Mouse (Mus musculus) MEL (cell line): ENCODE measurements around the gene March4. TPM values are rescaled to one million over a fixed set of nuclear protein-coding genes. Genes with fewer than 3 reads are reported as not detected.

Experiments used
- DNase-seq: peaks from one replicate; pipeline ENCODE4 v3.0.0; 2011; ENCODE audit warnings: low read depth, low spot score
- H3K27ac ChIP-seq: 2 replicates; pipeline ENCODE4 v1.5.1; 2012; ENCODE audit warnings: low read depth, mild to moderate bottlenecking, control low read depth, low read length, moderate library complexity; ENCODE audit not compliant: control insufficient read depth
- H3K27me3 ChIP-seq, 2 experiments: fragments of 150-350 bp in 1 of 2; sonication (generic) in 1 of 2; 2 replicates each; pipeline ENCODE4 v1.6.1; 2012; ENCODE audit warnings: low read length in 2 of 2, mild to moderate bottlenecking in 2 of 2, improper control_type of control experiment in 1 of 2, moderate library complexity in 1 of 2; ENCODE audit not compliant: insufficient read depth in 2 of 2, control insufficient read depth in 1 of 2
- H3K36me3 ChIP-seq, 2 experiments: 2 replicates each; pipeline ENCODE4 v1.6.1; 2012 to 2014; ENCODE audit warnings: low read length in 2 of 2, improper control_type of control experiment in 1 of 2, inconsistent platforms in 1 of 2, mild to moderate bottlenecking in 1 of 2; ENCODE audit not compliant: insufficient read depth in 2 of 2, control insufficient read depth in 1 of 2
- H3K4me1 ChIP-seq, 2 experiments: fragments of 150-350 bp in 1 of 2; sonication (generic) in 1 of 2; 2 replicates each; pipeline ENCODE4 v1.6.1; 2012; ENCODE audit warnings: low read length in 2 of 2, improper control_type of control experiment in 1 of 2, mild to moderate bottlenecking in 1 of 2; ENCODE audit not compliant: insufficient read depth in 2 of 2, control insufficient read depth in 1 of 2
- H3K4me3 ChIP-seq, 2 experiments: fragments of 150-350 bp in 1 of 2; sonication (generic) in 1 of 2; 2 replicates each; pipeline ENCODE4 v1.5.1; 2012; ENCODE audit warnings: low read depth in 2 of 2, low read length in 2 of 2, mild to moderate bottlenecking in 2 of 2, moderate library complexity in 2 of 2, control low read depth in 1 of 2, improper control_type of control experiment in 1 of 2; ENCODE audit not compliant: control insufficient read depth in 1 of 2, insufficient read depth in 1 of 2
- H3K79me2 ChIP-seq: 2 replicates; pipeline ENCODE4 v1.6.1; 2012; ENCODE audit warnings: mild to moderate bottlenecking, low read length, moderate library complexity; ENCODE audit not compliant: control insufficient read depth, poor library complexity, insufficient read depth
- H3K9ac ChIP-seq: 2 replicates; pipeline ENCODE4 v1.6.1; 2012; ENCODE audit warnings: low read depth, mild to moderate bottlenecking, control low read depth, low read length, moderate library complexity; ENCODE audit not compliant: control insufficient read depth, poor library complexity, severe bottlenecking
- H3K9me3 ChIP-seq: fragments of 150-350 bp; sonication (generic); replicated peaks from 2 replicates; pipeline ENCODE4 v1.6.1; 2012; ENCODE audit warnings: mild to moderate bottlenecking, low read length, improper control_type of control experiment, moderate library complexity; ENCODE audit not compliant: insufficient read depth
- ELF1 ChIP-seq: IDR thresholded peaks from 2 replicates; pipeline ENCODE4 v1.6.1; 2014; ENCODE audit warnings: low read depth, mild to moderate bottlenecking, inconsistent platforms, low read length, improper control_type of control experiment, moderate library complexity
- EP300 ChIP-seq, 2 experiments: IDR thresholded peaks; 2 replicates each; pipeline ENCODE4 v1.6.1; 2011; ENCODE audit warnings: improper control_type of control experiment in 2 of 2, low read length in 2 of 2, low read depth in 1 of 2, mild to moderate bottlenecking in 1 of 2
- ETS1 ChIP-seq: IDR thresholded peaks from 2 replicates; pipeline ENCODE4 v1.6.1; 2012; ENCODE audit warnings: low read depth, mild to moderate bottlenecking, inconsistent platforms, low read length, improper control_type of control experiment, moderate library complexity
- GATA1 ChIP-seq: IDR thresholded peaks from 2 replicates; pipeline ENCODE4 v1.6.1; 2011; ENCODE audit warnings: low read depth, low read length, improper control_type of control experiment
- JUND ChIP-seq: IDR thresholded peaks from 2 replicates; pipeline ENCODE4 v1.6.1; 2011; ENCODE audit warnings: low read depth, mild to moderate bottlenecking, improper control_type of control experiment, low read length
- KAT2A ChIP-seq: conservative IDR thresholded peaks from 2 replicates; pipeline ENCODE4 v1.6.1; 2012; ENCODE audit warnings: low read depth, low read length, improper control_type of control experiment, inconsistent platforms
- MAX ChIP-seq: IDR thresholded peaks from 2 replicates; pipeline ENCODE4 v1.6.1; 2011; ENCODE audit warnings: low read length, improper control_type of control experiment
- MEF2A ChIP-seq: IDR thresholded peaks from 2 replicates; pipeline ENCODE4 v1.6.1; 2014; ENCODE audit warnings: low read depth, mild to moderate bottlenecking, inconsistent platforms, low read length, improper control_type of control experiment; ENCODE audit not compliant: poor library complexity, insufficient replicate concordance, severe bottlenecking; ENCODE audit errors: extremely low read depth
- MXI1 ChIP-seq: IDR thresholded peaks from 2 replicates; pipeline ENCODE4 v1.6.1; 2011; ENCODE audit warnings: mild to moderate bottlenecking, low read depth, low read length, improper control_type of control experiment
- MYB ChIP-seq: IDR thresholded peaks from 2 replicates; pipeline ENCODE4 v1.6.1; 2011; ENCODE audit warnings: mild to moderate bottlenecking, low read depth, low read length, improper control_type of control experiment
- MYC ChIP-seq: IDR thresholded peaks from 2 replicates; pipeline ENCODE4 v1.6.1; 2011; ENCODE audit warnings: low read depth, mild to moderate bottlenecking, low read length, improper control_type of control experiment, moderate library complexity
- NELFE ChIP-seq: IDR thresholded peaks from 2 replicates; pipeline ENCODE4 v1.6.1; 2011; ENCODE audit warnings: low read depth, low read length, improper control_type of control experiment
- NRF1 ChIP-seq: IDR thresholded peaks from 2 replicates; pipeline ENCODE4 v1.6.1; 2014; ENCODE audit warnings: low read depth, mild to moderate bottlenecking, inconsistent platforms, low read length, improper control_type of control experiment, moderate library complexity; ENCODE audit not compliant: poor library complexity, insufficient read depth, severe bottlenecking
- POLR2A ChIP-seq, 2 experiments: IDR thresholded peaks; 2 replicates each; pipeline ENCODE4 v1.6.1; 2011 to 2012; ENCODE audit warnings: low read length in 2 of 2, mild to moderate bottlenecking in 2 of 2, control low read depth in 1 of 2, improper control_type of control experiment in 1 of 2, low read depth in 1 of 2, moderate library complexity in 1 of 2; ENCODE audit not compliant: control insufficient read depth in 1 of 2, insufficient read depth in 1 of 2, poor library complexity in 1 of 2
- POLR2AphosphoS2 ChIP-seq: IDR thresholded peaks from 2 replicates; pipeline ENCODE4 v1.6.1; 2011; ENCODE audit warnings: low read length, improper control_type of control experiment
- POLR2AphosphoS5 ChIP-seq: IDR thresholded peaks from 2 replicates; pipeline ENCODE4 v1.6.1; 2012; ENCODE audit warnings: low read depth, borderline replicate concordance, mild to moderate bottlenecking, inconsistent platforms, low read length, moderate library complexity, mixed read lengths
- RAD21 ChIP-seq: IDR thresholded peaks from 2 replicates; pipeline ENCODE4 v1.6.1; 2011; ENCODE audit warnings: mild to moderate bottlenecking, low read depth, low read length, improper control_type of control experiment
- RCOR1 ChIP-seq: IDR thresholded peaks from 2 replicates; pipeline ENCODE4 v1.6.1; 2012; ENCODE audit warnings: low read depth, mild to moderate bottlenecking, inconsistent platforms, low read length, improper control_type of control experiment
- TAL1 ChIP-seq: IDR thresholded peaks from 2 replicates; pipeline ENCODE4 v1.6.1; 2012; ENCODE audit warnings: mild to moderate bottlenecking, inconsistent platforms, low read length, moderate library complexity, mixed read lengths
- TBP ChIP-seq: IDR thresholded peaks from 2 replicates; pipeline ENCODE4 v1.8.0; 2011; ENCODE audit warnings: low read depth, low read length, improper control_type of control experiment
- UBTF ChIP-seq: IDR thresholded peaks from 2 replicates; pipeline ENCODE4 v1.6.1; 2012; ENCODE audit warnings: low read depth, mild to moderate bottlenecking, inconsistent platforms, low read length, improper control_type of control experiment, moderate library complexity, borderline replicate concordance; ENCODE audit not compliant: insufficient read depth
- ZC3H11A ChIP-seq: IDR thresholded peaks from 2 replicates; pipeline ENCODE4 v1.6.1; 2012; ENCODE audit warnings: low read depth, mild to moderate bottlenecking, inconsistent platforms, low read length, improper control_type of control experiment
- ZMIZ1 ChIP-seq: IDR thresholded peaks from 2 replicates; pipeline ENCODE4 v1.6.1; 2012; ENCODE audit warnings: low read depth, mild to moderate bottlenecking, inconsistent platforms, low read length, improper control_type of control experiment, moderate library complexity
- polyA plus RNA-seq, 2 experiments: library from polyadenylated mRNA; stranded (reverse) in 1 of 2; unstranded in 1 of 2; fragments of >175 nt in 1 of 2; fragments of >200 nt in 1 of 2; gene quantifications; 2 replicates each; pipeline versions ENCODE4 v1.2.1 to v1.2.4; 2012; ENCODE audit warnings: low replicate concordance in 2 of 2, low read depth in 1 of 2; ENCODE audit not compliant: insufficient read length in 2 of 2, insufficient read depth in 1 of 2, missing spikeins in 1 of 2
- total RNA-seq: library from RNA; depleted of rRNA; stranded (reverse); fragments of 300-350 nt; gene quantifications from 2 replicates; pipeline ENCODE4 v1.2.3, GENCODE M21; 2012

March4 gene
- total and polyA plus RNA-seq, 3 experiments = not detected

- DNase-seq = no peak
- H3K36me3 ChIP-seq = no peaks in the 10 kb centered on the region
- no peaks in the 10 kb centered on the region for H3K4me1 ChIP-seq
- no peaks in the 10 kb centered on the region for H3K79me2 ChIP-seq
- H3K9ac ChIP-seq = no peak overlapping the region
- TF ChIP-seq MEF2A (no peak), JUND (no peak), RAD21 (no peak), MAX (no peak), POLR2AphosphoS5 (no peak), RCOR1 (no peak), ELF1 (no peak), TAL1 (no peak), ZC3H11A (no peak), EP300 (IDR thresholded peaks at IDR 0.05; ENCODE audit: low read depth in 1 of 2, low read length in 2 of 2) (no peak), NELFE (no peak), NRF1 (no peak)
- no peaks in the 10 kb centered on the region for H3K27me3 ChIP-seq
- H3K27ac ChIP-seq = no peak overlapping the region
- no peak overlapping the region for H3K4me3 ChIP-seq
- H3K9me3 ChIP-seq = no peaks in the 10 kb centered on the region
Observed at GRCm38 (mm10) chr1:72462516-72462915, 74.2 kb downstream of the March4 start.

- Histone ChIP-seq H3K4me3 (no peak overlapping the region), H3K79me2 (no peaks in the 10 kb centered on the region), H3K4me1 (no peaks in the 10 kb centered on the region), H3K36me3 (no peaks in the 10 kb centered on the region), H3K27me3 (no peaks in the 10 kb centered on the region), H3K9me3 (no peaks in the 10 kb centered on the region), H3K9ac (no peak overlapping the region), H3K27ac (no peak overlapping the region)
- no peak for DNase-seq
- TF ChIP-seq POLR2A (IDR thresholded peaks at IDR 0.05; ENCODE audit: control insufficient read depth in 1 of 2, insufficient read depth in 1 of 2, low read depth in 1 of 2, low read length in 2 of 2, poor library complexity in 1 of 2) (no peak), GATA1 (no peak), MYC (no peak), UBTF (no peak), TBP (no peak), JUND (no peak), ZMIZ1 (no peak), POLR2AphosphoS2 (no peak), KAT2A (no peak), ZC3H11A (no peak), ETS1 (no peak), MAX (no peak), POLR2AphosphoS5 (no peak), MEF2A (no peak), MYB (no peak), MXI1 (no peak)
Observed at GRCm38 (mm10) chr1:72457652-72458051, 79.1 kb downstream of the March4 start.
